Mouse (Mus musculus) CH12.LX (cell line): ENCODE results near the gene Mindy2. TPM values are rescaled to one million over a fixed set of nuclear protein-coding genes. Genes with fewer than 3 reads are reported as not detected.

ENCODE experiments used
- DNase-seq: peaks from one replicate; pipeline ENCODE4 v3.0.0-alpha.2; 2013; ENCODE audit errors: extremely low read depth
- H3K27ac ChIP-seq: 2 replicates; pipeline ENCODE4 v1.5.1; 2012; ENCODE audit warnings: low read depth, mild to moderate bottlenecking, control low read depth, moderate library complexity; ENCODE audit not compliant: insufficient read depth
- H3K27me3 ChIP-seq: replicated peaks from 2 replicates; pipeline ENCODE3; 2012; ENCODE audit warnings: inconsistent platforms
- H3K36me3 ChIP-seq, 2 experiments: replicated peaks in 1 of 2; 2 replicates each; pipeline versions ENCODE3 to v1.6.1; 2012; ENCODE audit warnings: inconsistent platforms in 1 of 2, low read length in 1 of 2, mild to moderate bottlenecking in 1 of 2, mixed read lengths in 1 of 2, moderate library complexity in 1 of 2; ENCODE audit not compliant: control insufficient read depth in 1 of 2, insufficient read depth in 1 of 2
- H3K4me1 ChIP-seq, 2 experiments: 2 replicates each; pipeline ENCODE4 v1.6.1; 2012; ENCODE audit warnings: inconsistent platforms in 1 of 2, moderate library complexity in 1 of 2; ENCODE audit not compliant: insufficient read depth in 2 of 2, control insufficient read depth in 1 of 2
- H3K4me2 ChIP-seq: 2 replicates; pipeline ENCODE4 v1.6.1; 2012; ENCODE audit warnings: low read depth, mild to moderate bottlenecking, control low read depth; ENCODE audit not compliant: poor library complexity, insufficient read depth, severe bottlenecking
- H3K4me3 ChIP-seq, 3 experiments: fragments of 150-350 bp in 1 of 3; sonication (generic) in 1 of 3; replicated peaks in 1 of 3; 2 replicates each; pipeline versions ENCODE3 to v1.5.1; 2011 to 2012; ENCODE audit warnings: low read depth in 2 of 3, low read length in 2 of 3, mild to moderate bottlenecking in 2 of 3, moderate library complexity in 2 of 3, control low read depth in 1 of 3, improper control_type of control experiment in 1 of 3, inconsistent platforms in 1 of 3, mixed read lengths in 1 of 3; ENCODE audit not compliant: poor library complexity in 1 of 3
- H3K79me2 ChIP-seq: replicated peaks from 2 replicates; pipeline ENCODE4 v1.6.1; 2012; ENCODE audit warnings: mild to moderate bottlenecking, moderate library complexity; ENCODE audit not compliant: control insufficient read depth, poor library complexity, insufficient read depth, severe bottlenecking; ENCODE audit errors: extremely low read depth
- H3K9ac ChIP-seq: 2 replicates; pipeline ENCODE4 v1.6.1; 2012; ENCODE audit warnings: low read depth, mild to moderate bottlenecking, control low read depth, moderate library complexity; ENCODE audit not compliant: insufficient read depth
- H3K9me3 ChIP-seq: replicated peaks from 2 replicates; pipeline ENCODE3; 2012; ENCODE audit warnings: low read length, inconsistent platforms, mixed read lengths
- BHLHE40 ChIP-seq: IDR thresholded peaks from 2 replicates; pipeline ENCODE4 v1.6.1; 2011; ENCODE audit warnings: mild to moderate bottlenecking, low read depth, low read length, improper control_type of control experiment
- CHD1 ChIP-seq: IDR thresholded peaks from 2 replicates; pipeline ENCODE4 v1.6.1; 2012; ENCODE audit warnings: low read depth, low read length, improper control_type of control experiment, inconsistent platforms
- CHD2 ChIP-seq: IDR thresholded peaks from 2 replicates; pipeline ENCODE4 v1.6.1; 2011; ENCODE audit warnings: low read length, improper control_type of control experiment
- ELF1 ChIP-seq: IDR thresholded peaks from 2 replicates; pipeline ENCODE4 v1.6.1; 2014; ENCODE audit warnings: low read depth, mild to moderate bottlenecking, inconsistent platforms, low read length, improper control_type of control experiment
- EP300 ChIP-seq: IDR thresholded peaks from 2 replicates; pipeline ENCODE4 v1.6.1; 2011; ENCODE audit warnings: low read length, improper control_type of control experiment
- ETS1 ChIP-seq: conservative IDR thresholded peaks from 2 replicates; pipeline ENCODE4 v1.6.1; 2012; ENCODE audit warnings: low read depth, mild to moderate bottlenecking, inconsistent platforms, low read length, improper control_type of control experiment, moderate library complexity
- GABPA ChIP-seq: IDR thresholded peaks from 2 replicates; pipeline ENCODE4 v1.6.1; 2012; ENCODE audit warnings: low read depth, low read length, improper control_type of control experiment, inconsistent platforms; ENCODE audit not compliant: insufficient replicate concordance
- HCFC1 ChIP-seq: IDR thresholded peaks from 2 replicates; pipeline ENCODE4 v1.6.1; 2012; ENCODE audit warnings: low read depth, mild to moderate bottlenecking, inconsistent platforms, low read length, improper control_type of control experiment
- JUN ChIP-seq: IDR thresholded peaks from 2 replicates; pipeline ENCODE4 v1.6.1; 2011; ENCODE audit warnings: low read depth, mild to moderate bottlenecking, low read length, improper control_type of control experiment, moderate library complexity; ENCODE audit not compliant: insufficient read depth
- JUND ChIP-seq: conservative IDR thresholded peaks from 2 replicates; pipeline ENCODE4 v1.6.1; 2011; ENCODE audit warnings: low read depth, low read length, improper control_type of control experiment
- KAT2A ChIP-seq: IDR thresholded peaks from 2 replicates; pipeline ENCODE4 v1.6.1; 2012; ENCODE audit warnings: low read length, improper control_type of control experiment, inconsistent platforms; ENCODE audit not compliant: insufficient replicate concordance
- MAZ ChIP-seq: IDR thresholded peaks from 2 replicates; pipeline ENCODE4 v1.6.1; 2012; ENCODE audit warnings: low read depth, mild to moderate bottlenecking, inconsistent platforms, low read length, improper control_type of control experiment, moderate library complexity
- MEF2A ChIP-seq: IDR thresholded peaks from 2 replicates; pipeline ENCODE4 v1.6.1; 2014; ENCODE audit warnings: low read depth, mild to moderate bottlenecking, inconsistent platforms, low read length, improper control_type of control experiment, borderline replicate concordance
- NELFE ChIP-seq: IDR thresholded peaks from 2 replicates; pipeline ENCODE4 v1.6.1; 2011; ENCODE audit warnings: low read depth, low read length, improper control_type of control experiment
- NRF1 ChIP-seq: IDR thresholded peaks from 2 replicates; pipeline ENCODE4 v1.6.1; 2014; ENCODE audit warnings: low read depth, mild to moderate bottlenecking, inconsistent platforms, low read length, improper control_type of control experiment, moderate library complexity
- PAX5 ChIP-seq: IDR thresholded peaks from 2 replicates; pipeline ENCODE4 v1.6.1; 2012; ENCODE audit warnings: low read length, inconsistent platforms, mixed read lengths
- POLR2A ChIP-seq: IDR thresholded peaks from 2 replicates; pipeline ENCODE4 v1.6.1; 2011; ENCODE audit warnings: low read depth, mild to moderate bottlenecking, improper control_type of control experiment, low read length
- POLR2AphosphoS2 ChIP-seq: IDR thresholded peaks from 2 replicates; pipeline ENCODE4 v1.6.1; 2011; ENCODE audit warnings: low read depth, low read length, improper control_type of control experiment
- RAD21 ChIP-seq: IDR thresholded peaks from 2 replicates; pipeline ENCODE4 v1.6.1; 2011; ENCODE audit warnings: low read depth, mild to moderate bottlenecking, low read length, improper control_type of control experiment, moderate library complexity
- RCOR1 ChIP-seq: conservative IDR thresholded peaks from 2 replicates; pipeline ENCODE4 v1.6.1; 2012; ENCODE audit warnings: low read depth, mild to moderate bottlenecking, inconsistent platforms, low read length, improper control_type of control experiment
- SMC3 ChIP-seq: IDR thresholded peaks from 2 replicates; pipeline ENCODE4 v1.6.1; 2011; ENCODE audit warnings: low read depth, low read length, improper control_type of control experiment
- UBTF ChIP-seq: IDR thresholded peaks from 2 replicates; pipeline ENCODE4 v1.6.1; 2012; ENCODE audit warnings: low read depth, mild to moderate bottlenecking, inconsistent platforms, low read length, improper control_type of control experiment, moderate library complexity
- USF1 ChIP-seq: IDR thresholded peaks from 2 replicates; pipeline ENCODE4 v1.6.1; 2014; ENCODE audit warnings: low read depth, mild to moderate bottlenecking, inconsistent platforms, low read length, improper control_type of control experiment
- ZKSCAN1 ChIP-seq: IDR thresholded peaks from 2 replicates; pipeline ENCODE4 v1.6.1; 2012; ENCODE audit warnings: low read depth, inconsistent platforms, low read length, improper control_type of control experiment, borderline replicate concordance
- ZMIZ1 ChIP-seq: IDR thresholded peaks from 2 replicates; pipeline ENCODE4 v1.6.1; 2012; ENCODE audit warnings: low read depth, mild to moderate bottlenecking, inconsistent platforms, low read length, improper control_type of control experiment
- dilution Hi-C: fragments of 300-500 bp; cut with MboI; formaldehyde crosslinking; loops from 2 replicates; pipeline ENCODE4 v1.14.3; 2020; ENCODE audit warnings: low sequenced_read_pairs; ENCODE audit not compliant: extremely low pct_unique_long_range_greater_than_20kb, extremely low pct_ligation_motif_present
- in situ Hi-C: fragments of 300-500 bp; cut with MboI; formaldehyde crosslinking; loops from 3 replicates; pipeline ENCODE4 v1.14.3; 2019; ENCODE audit warnings: low sequenced_read_pairs, low pct_ligation_motif_present, low pct_unique_long_range_greater_than_20kb, mixed read lengths
- polyA plus RNA-seq: library from polyadenylated mRNA; unstranded; fragments of >175 nt; gene quantifications from 2 replicates; pipeline ENCODE4 v1.2.1, GENCODE M21; 2012; ENCODE audit warnings: low read depth; ENCODE audit not compliant: insufficient read length
- total RNA-seq, 2 experiments: library from RNA; depleted of rRNA; stranded (reverse); fragments of 300-350 nt in 1 of 2; fragments of >200 nt in 1 of 2; gene quantifications; 2 replicates each; pipeline ENCODE4 v1.2.3; 2012 to 2014

Gene Mindy2
- total and polyA plus RNA-seq, 3 experiments = 5.9 to 9.9 (median 7.0) TPM

GRCm38 (mm10) chr9:70578123-70578522 lies 78.9 kb downstream of the Mindy2 start:
- Histone ChIP-seq H3K27ac (no peak overlapping the region), H3K4me1 (peaks cover 0 to 17% of the 10 kb centered on the region in 2 experiments; a peak in 2 of 4 replicates), H3K4me3 (no peak overlapping the region), H3K4me2 (no peak overlapping the region), H3K9me3 (no peaks in the 10 kb centered on the region)
- in situ Hi-C loops = no loop called here
- DNase-seq = no peak
- TF ChIP-seq MAZ (no peak), CHD1 (no peak), UBTF (no peak), CHD2 (no peak), ETS1 (no peak), KAT2A (no peak), POLR2A (no peak), EP300 (no peak), BHLHE40 (no peak)
- TF ChIP-seq, all 38 proteins: peak for 0
- Histone ChIP-seq H3K79me2 (0 out of 2 replicates have a peak, but pooled peaks cover 3% of the 10 kb centered on the region), H3K27me3 (no peaks in the 10 kb centered on the region), H3K9ac (no peak overlapping the region), H3K36me3 (peaks cover 40 to 82% of the 10 kb centered on the region in 2 experiments)
- dilution Hi-C loops = no loop called here

GRCm38 (mm10) chr9:70570351-70570750 lies 86.6 kb downstream of the Mindy2 start:
- no peak overlapping the region for H3K4me2 ChIP-seq
- H3K27ac ChIP-seq = no peak overlapping the region
- peaks cover 28 to 73% of the 10 kb centered on the region in 2 experiments for H3K36me3 ChIP-seq
- dilution Hi-C loops (no loop called here), in situ Hi-C loops (no loop called here)
- TF ChIP-seq GABPA = no peak
- no peak for TF ChIP-seq HCFC1
- TF ChIP-seq ELF1 = no peak
- no peak for TF ChIP-seq CHD1
- no peak for TF ChIP-seq NRF1
- TF ChIP-seq MEF2A = no peak
- no peak for TF ChIP-seq POLR2AphosphoS2
- no peak for TF ChIP-seq USF1
- no peak for TF ChIP-seq JUN
- TF ChIP-seq ZKSCAN1 = no peak
- TF ChIP-seq RAD21 = no peak
- no peak for TF ChIP-seq SMC3
- no peak for TF ChIP-seq ZMIZ1
- TF ChIP-seq PAX5 = no peak
- no peak for TF ChIP-seq MAZ
- TF ChIP-seq RCOR1 = no peak
- TF ChIP-seq JUND = no peak
- TF ChIP-seq NELFE = no peak
- H3K9ac ChIP-seq = no peak overlapping the region
- H3K4me3 ChIP-seq = no peak overlapping the region
- no peaks in the 10 kb centered on the region; the same call in none of the 2 replicates for H3K79me2 ChIP-seq
- H3K27me3 ChIP-seq = no peaks in the 10 kb centered on the region
- no peaks in the 10 kb centered on the region for H3K4me1 ChIP-seq
- no peak for DNase-seq
- no peaks in the 10 kb centered on the region for H3K9me3 ChIP-seq
